Mouse (Mus musculus) stomach, embryonic 14.5 days (tissue): ENCODE results near the gene Ankrd33b. TPM values are rescaled to one million over a fixed set of nuclear protein-coding genes. Genes with fewer than 3 reads are reported as not detected.

Experiments used
- ATAC-seq: fragments of 200-750 bp; cut with Nextera tagmentation; 2 replicates; pipeline ENCODE4 v1.8.0; 2017; ENCODE audit warnings: low read depth, moderate TSS enrichment; ENCODE audit not compliant: insufficient number of reproducible peaks, insufficient read depth, low FRiP score
- H3K27ac ChIP-seq: fragments of 300-500 bp; sonication (generic); 2 replicates; pipeline ENCODE4 v1.5.1; 2014; ENCODE audit warnings: mild to moderate bottlenecking, low read length, moderate library complexity, mixed read lengths
- H3K27me3 ChIP-seq: fragments of 300-500 bp; sonication (generic); 2 replicates; pipeline ENCODE4 v1.6.1; 2014; ENCODE audit warnings: low read length, control low read depth, mixed read lengths; ENCODE audit not compliant: control insufficient read depth, insufficient read depth
- H3K36me3 ChIP-seq: fragments of 300-500 bp; sonication (generic); 2 replicates; pipeline ENCODE4 v1.6.1; 2014; ENCODE audit warnings: mild to moderate bottlenecking, control low read depth, low read length, moderate library complexity, mixed read lengths; ENCODE audit not compliant: control insufficient read depth, insufficient read depth
- H3K4me1 ChIP-seq: fragments of 300-500 bp; sonication (generic); 2 replicates; pipeline ENCODE4 v1.6.1; 2014; ENCODE audit warnings: low read length, control low read depth, mixed read lengths; ENCODE audit not compliant: control insufficient read depth, insufficient read depth
- H3K4me2 ChIP-seq: fragments of 300-500 bp; sonication (generic); replicated peaks from 2 replicates; pipeline ENCODE4 v1.6.1; 2014; ENCODE audit warnings: low read depth, low read length, control low read depth
- H3K4me3 ChIP-seq: fragments of 300-500 bp; sonication (generic); 2 replicates; pipeline ENCODE4 v1.5.1; 2014; ENCODE audit warnings: low read depth, low read length, control low read depth
- H3K9ac ChIP-seq: fragments of 300-500 bp; sonication (generic); replicated peaks from 2 replicates; pipeline ENCODE4 v1.6.1; 2014; ENCODE audit warnings: low read depth, mild to moderate bottlenecking, control low read depth, low read length, moderate library complexity, mixed read lengths
- H3K9me3 ChIP-seq: fragments of 300-500 bp; sonication (generic); 2 replicates; pipeline ENCODE4 v1.6.1; 2016; ENCODE audit warnings: low read depth, low read length, control low read depth; ENCODE audit not compliant: control insufficient read depth
- WGBS: fragments of 180-500 bp; shearing (Covaris S2); extraction: QIAGEN DNeasy Blood & Tissue Kit; methylation state at CpG from one replicate; pipeline ENCODE4 v1.1.7; 2014; 5-methylcytosine and 5-hydroxymethylcytosine counted together
- polyA plus RNA-seq: library from polyadenylated mRNA; unstranded; fragments of >200 nt; fragmentation: Nextera tagmentation; extraction: Ambion mirVana; gene quantifications from 2 replicates; pipeline ENCODE4 v1.2.1, GENCODE M21; 2014

Gene Ankrd33b
- polyA plus RNA-seq, 1 experiment from 2014 or later: 0.58 TPM

DNA sequence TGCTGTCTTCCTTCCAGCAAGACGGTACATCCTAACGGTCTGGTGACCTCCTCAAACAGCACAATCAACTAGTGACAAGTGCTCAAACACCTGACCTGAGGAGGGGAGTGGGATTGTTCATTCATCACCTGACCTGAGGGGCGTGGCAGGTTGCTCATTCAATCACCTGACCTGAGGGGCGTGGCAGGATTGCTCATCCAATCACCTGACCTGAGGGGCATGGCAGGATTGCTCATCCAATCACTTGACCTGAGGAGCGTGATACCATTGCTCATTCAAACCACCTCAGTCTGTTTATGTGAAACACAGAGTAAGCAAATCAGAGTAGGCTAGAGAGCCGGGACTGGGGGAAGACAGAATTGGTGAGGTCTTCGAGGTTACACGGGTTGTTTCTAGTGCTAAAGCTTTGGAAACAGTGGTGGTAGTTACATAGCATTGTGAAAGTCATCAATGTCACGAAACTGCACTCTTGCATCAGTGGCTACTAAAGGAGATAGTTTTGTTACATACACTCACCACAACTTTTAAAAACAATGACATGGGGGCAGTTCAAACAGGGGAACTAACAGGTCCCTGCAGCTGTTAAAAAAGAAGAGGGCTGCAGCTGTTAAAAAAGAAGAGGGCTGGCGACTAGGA, 28.8 kb downstream of the Ankrd33b start:
- WGBS: 70% methylated on average over 10 of the region's 10 CpGs
- Histone ChIP-seq H3K4me3 (no peak overlapping the region), H3K9me3 (no peaks in the 10 kb centered on the region), H3K4me1 (peaks cover 3% of the 10 kb centered on the region; the same call in 1 of the 2 replicates), H3K27me3 (no peaks in the 10 kb centered on the region), H3K4me2 (no peak overlapping the region), H3K36me3 (no peaks in the 10 kb centered on the region), H3K9ac (no peak overlapping the region), H3K27ac (no peak overlapping the region)
- no peak for ATAC-seq

GRCm38 (mm10) chr15:31337983-31338382, 29.5 kb downstream of the Ankrd33b start:
- no peak for ATAC-seq
- Histone ChIP-seq H3K9ac (no peak overlapping the region), H3K4me3 (no peak overlapping the region), H3K36me3 (no peaks in the 10 kb centered on the region), H3K4me1 (peaks cover 3% of the 10 kb centered on the region; the same call in 1 of the 2 replicates), H3K27ac (no peak overlapping the region), H3K27me3 (no peaks in the 10 kb centered on the region), H3K9me3 (no peaks in the 10 kb centered on the region), H3K4me2 (no peak overlapping the region)
- WGBS: 78% methylated on average over 6 of the region's 6 CpGs

GRCm38 (mm10) chr15:31337192-31337741, 30.3 kb downstream of the Ankrd33b start:
- Histone ChIP-seq H3K27ac (no peak overlapping the region), H3K27me3 (no peaks in the 10 kb centered on the region), H3K36me3 (no peaks in the 10 kb centered on the region), H3K4me3 (no peak overlapping the region), H3K9ac (no peak overlapping the region), H3K4me2 (no peak overlapping the region), H3K4me1 (no peaks in the 10 kb centered on the region), H3K9me3 (no peaks in the 10 kb centered on the region)
- 79% methylated on average over 14 of the region's 14 CpGs for WGBS
- ATAC-seq: no peak

DNA sequence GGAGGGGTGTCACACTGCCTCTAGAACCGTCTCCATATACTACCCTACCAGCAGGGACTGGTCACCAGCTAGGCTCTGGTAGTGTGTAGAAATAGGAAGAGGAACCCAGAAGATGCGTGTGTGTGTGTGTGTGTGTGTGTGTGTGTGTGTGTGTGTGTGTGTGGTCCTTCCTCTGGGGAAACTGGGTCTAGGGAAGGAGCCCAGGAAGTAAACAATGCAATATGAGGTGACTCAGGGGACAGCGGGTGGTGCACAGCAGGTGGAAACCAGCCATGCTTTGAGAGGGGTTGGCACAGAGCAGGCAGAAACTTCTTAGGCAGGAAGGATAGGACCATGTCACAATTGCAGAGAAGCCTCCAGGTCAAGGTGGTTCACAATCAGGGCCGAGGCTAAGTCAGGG, 30.8 kb downstream of the Ankrd33b start:
- 58% methylated on average over 4 of the region's 4 CpGs for WGBS
- Histone ChIP-seq H3K4me1 (no peaks in the 10 kb centered on the region), H3K36me3 (no peaks in the 10 kb centered on the region), H3K4me3 (no peak overlapping the region), H3K9ac (no peak overlapping the region), H3K27ac (no peak overlapping the region), H3K27me3 (no peaks in the 10 kb centered on the region), H3K9me3 (no peaks in the 10 kb centered on the region), H3K4me2 (no peak overlapping the region)
- peak; percentile 39; the same call in 1 of the 2 replicates for ATAC-seq

DNA sequence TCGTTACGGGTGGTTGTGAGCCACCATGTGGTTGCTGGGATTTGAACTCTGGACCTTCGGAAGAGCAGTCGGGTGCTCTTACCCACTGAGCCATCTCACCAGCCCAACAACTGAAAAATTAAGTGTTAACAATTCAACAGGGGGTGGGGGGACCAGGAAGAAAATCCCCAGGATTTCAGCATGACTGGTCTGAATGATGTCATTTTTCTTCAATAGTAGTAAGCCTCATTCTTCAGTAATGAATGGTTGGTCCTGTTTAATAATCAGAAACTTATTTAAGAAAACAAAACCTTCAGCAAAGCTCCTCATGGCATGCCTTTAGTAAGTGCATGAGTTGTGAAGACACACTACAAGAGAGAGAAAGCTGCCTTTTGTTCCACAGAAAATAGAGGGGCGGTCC, 32.7 kb downstream of the Ankrd33b start:
- no peak overlapping the region for H3K4me3 ChIP-seq
- no peaks in the 10 kb centered on the region for H3K4me1 ChIP-seq
- no peaks in the 10 kb centered on the region for H3K9me3 ChIP-seq
- 90% methylated on average over 5 of the region's 5 CpGs for WGBS
- H3K9ac ChIP-seq: no peak overlapping the region
- no peak overlapping the region for H3K27ac ChIP-seq
- H3K27me3 ChIP-seq: no peaks in the 10 kb centered on the region
- H3K36me3 ChIP-seq: no peaks in the 10 kb centered on the region
- no peak overlapping the region for H3K4me2 ChIP-seq
- ATAC-seq: no peak

GRCm38 (mm10) chr15:31332541-31333163, 34.9 kb downstream of the Ankrd33b start:
- H3K36me3 ChIP-seq: no peaks in the 10 kb centered on the region
- H3K27me3 ChIP-seq: no peaks in the 10 kb centered on the region
- H3K27ac ChIP-seq: no peak overlapping the region
- no peak overlapping the region for H3K4me2 ChIP-seq
- no peaks in the 10 kb centered on the region for H3K4me1 ChIP-seq
- 83% methylated on average over 7 of the region's 7 CpGs for WGBS
- H3K4me3 ChIP-seq: no peak overlapping the region
- H3K9ac ChIP-seq: no peak overlapping the region
- no peak for ATAC-seq
- no peaks in the 10 kb centered on the region for H3K9me3 ChIP-seq

- Histone ChIP-seq H3K9ac (no peak overlapping the region), H3K36me3 (no peaks in the 10 kb centered on the region), H3K4me1 (no peaks in the 10 kb centered on the region), H3K27ac (no peak overlapping the region), H3K4me2 (no peak overlapping the region), H3K4me3 (no peak overlapping the region), H3K9me3 (no peaks in the 10 kb centered on the region), H3K27me3 (no peaks in the 10 kb centered on the region)
- no peak for ATAC-seq
- WGBS: 70% methylated on average over 4 of the region's 4 CpGs
These were observed 35.8 kb downstream of the Ankrd33b start for GRCm38 (mm10) chr15:31331742-31332141.

DNA sequence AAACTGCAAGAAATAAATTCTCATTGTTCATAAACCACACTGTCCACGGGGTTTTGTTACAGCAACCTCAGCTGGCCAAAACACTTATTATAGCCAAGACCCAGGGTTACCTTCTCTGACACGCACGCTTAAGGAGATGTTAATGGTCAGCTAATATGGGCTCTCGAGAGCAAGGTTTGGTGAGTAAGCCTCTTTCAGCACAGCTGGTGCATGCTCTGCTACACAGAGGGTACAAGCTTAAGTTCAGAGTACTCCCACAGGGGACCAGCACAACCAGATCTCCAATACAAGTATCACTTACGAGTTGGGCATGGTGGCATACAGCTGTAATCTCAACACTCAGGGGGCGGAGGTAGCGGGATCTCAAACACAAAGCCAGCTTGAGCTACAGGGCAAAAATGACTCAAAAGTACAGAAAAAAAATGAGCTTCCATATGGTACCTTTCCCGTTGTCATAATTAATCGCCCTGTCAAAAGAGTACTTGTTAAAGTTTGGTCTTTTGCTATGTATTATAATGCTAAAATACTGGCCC, 39.4 kb downstream of the Ankrd33b start:
- Histone ChIP-seq H3K4me3 (no peak overlapping the region), H3K4me2 (no peak overlapping the region), H3K9me3 (no peaks in the 10 kb centered on the region), H3K36me3 (no peaks in the 10 kb centered on the region), H3K9ac (no peak overlapping the region), H3K27me3 (no peaks in the 10 kb centered on the region), H3K27ac (no peak overlapping the region), H3K4me1 (no peaks in the 10 kb centered on the region)
- 76% methylated on average over 9 of the region's 9 CpGs for WGBS
- ATAC-seq: no peak
